Mouse (Mus musculus) G1E (cell line): ENCODE measurements at regions not wholly inside any gene's neighbourhood (a gene's known extent, or its start where the extent isn't known, plus 50 kb on each side); places are given as distances from the start of the nearest gene placed in this dataset.

Source experiments
- ATAC-seq: 2 replicates; pipeline ENCODE4 v1.8.0; 2016; ENCODE audit warnings: mild to moderate bottlenecking; ENCODE audit not compliant: insufficient number of reproducible peaks, poor library complexity, low FRiP score, severe bottlenecking; ENCODE audit errors: extremely low read depth
- DNase-seq: peaks from one replicate; pipeline ENCODE4 v3.0.0; 2012; ENCODE audit warnings: low spot score
- H3K27me3 ChIP-seq: 2 replicates; pipeline ENCODE4 v1.6.1; 2012; ENCODE audit warnings: mild to moderate bottlenecking, low read length, inconsistent platforms; ENCODE audit not compliant: insufficient read depth
- H3K36me3 ChIP-seq: replicated peaks from 2 replicates; pipeline ENCODE3; 2012; ENCODE audit warnings: mild to moderate bottlenecking, inconsistent platforms
- H3K4me1 ChIP-seq: 2 replicates; pipeline ENCODE4 v1.6.1; 2012; ENCODE audit warnings: low read depth, low read length, inconsistent platforms, mixed read lengths; ENCODE audit not compliant: insufficient read depth
- H3K4me3 ChIP-seq: 2 replicates; pipeline ENCODE4 v1.5.1; 2012; ENCODE audit warnings: low read depth, mild to moderate bottlenecking, inconsistent platforms, low read length, moderate library complexity, mixed read lengths
- H3K9me3 ChIP-seq: replicated peaks from 2 replicates; pipeline ENCODE4 v1.6.1; 2012; ENCODE audit warnings: inconsistent platforms
- CTCF ChIP-seq: IDR thresholded peaks from 2 replicates; pipeline ENCODE4 v1.5.1; 2012; ENCODE audit warnings: low read depth, low read length, inconsistent platforms, mixed read lengths
- GATA1 ChIP-seq: IDR thresholded peaks from 2 replicates; pipeline ENCODE4 v1.6.1; 2012; ENCODE audit warnings: borderline replicate concordance, low read length, inconsistent platforms, mixed read lengths
- GATA2 ChIP-seq: IDR thresholded peaks from 2 replicates; pipeline ENCODE4 v1.6.1; 2012; ENCODE audit warnings: low read depth, low read length, inconsistent platforms, borderline replicate concordance
- POLR2AphosphoS5 ChIP-seq: IDR thresholded peaks from 2 replicates; pipeline ENCODE4 v1.6.1; 2012; ENCODE audit warnings: low read depth, low read length, inconsistent platforms; ENCODE audit not compliant: insufficient replicate concordance
- TAL1 ChIP-seq: conservative IDR thresholded peaks from 2 replicates; pipeline ENCODE4 v1.6.1; 2012; ENCODE audit warnings: low read depth, low read length, inconsistent platforms, mixed read lengths

- TF ChIP-seq GATA1 (no peak), GATA2 (no peak), POLR2AphosphoS5 (no peak), CTCF (no peak), TAL1 (no peak)
Observed at GRCm38 (mm10) chr13:44463675-44464074, 265.6 kb upstream of the Jarid2 start.

GRCm38 (mm10) chr13:44465567-44465966, 263.7 kb upstream of the Jarid2 start:
- Histone ChIP-seq H3K4me1 (no peaks in the 10 kb centered on the region), H3K4me3 (no peak overlapping the region), H3K36me3 (no peaks in the 10 kb centered on the region), H3K9me3 (no peaks in the 10 kb centered on the region), H3K27me3 (peaks cover 32% of the 10 kb centered on the region; the same call in 1 of the 2 replicates)
- DNase-seq: no peak
- no peak for ATAC-seq
- TF ChIP-seq GATA2 (no peak), POLR2AphosphoS5 (no peak), CTCF (no peak), GATA1 (no peak), TAL1 (no peak)

More at GRCm38 (mm10) chr13:44463675-44464074, 265.6 kb upstream of the Jarid2 start:
- no peaks in the 10 kb centered on the region for H3K4me1 ChIP-seq
- H3K9me3 ChIP-seq: no peaks in the 10 kb centered on the region
- H3K36me3 ChIP-seq: no peaks in the 10 kb centered on the region
- no peak overlapping the region for H3K4me3 ChIP-seq
- DNase-seq (no peak), ATAC-seq (no peak)
- peaks cover 17% of the 10 kb centered on the region; the same call in 1 of the 2 replicates for H3K27me3 ChIP-seq

- no peaks in the 10 kb centered on the region for H3K4me1 ChIP-seq
- no peaks in the 10 kb centered on the region for H3K9me3 ChIP-seq
- ATAC-seq: no peak
- no peaks in the 10 kb centered on the region for H3K36me3 ChIP-seq
- TF ChIP-seq GATA2: no peak
- no peak for TF ChIP-seq TAL1
- no peak for TF ChIP-seq POLR2AphosphoS5
- TF ChIP-seq GATA1: no peak
- no peak for TF ChIP-seq CTCF
- H3K27me3 ChIP-seq: peaks cover 39% of the 10 kb centered on the region; the same call in 1 of the 2 replicates
- no peak for DNase-seq
- no peak overlapping the region for H3K4me3 ChIP-seq
Observed at GRCm38 (mm10) chr13:44468963-44469674, 260.2 kb upstream of the Jarid2 start.

GRCm38 (mm10) chr13:44469675-44470074, 259.6 kb upstream of the Jarid2 start:
- H3K4me1 ChIP-seq: no peaks in the 10 kb centered on the region
- H3K36me3 ChIP-seq: no peaks in the 10 kb centered on the region
- no peak for DNase-seq
- H3K27me3 ChIP-seq: peaks cover 41% of the 10 kb centered on the region; the same call in 1 of the 2 replicates
- no peaks in the 10 kb centered on the region for H3K9me3 ChIP-seq
- H3K4me3 ChIP-seq: no peak overlapping the region
- no peak for TF ChIP-seq TAL1
- no peak for TF ChIP-seq CTCF
- TF ChIP-seq POLR2AphosphoS5: no peak
- TF ChIP-seq GATA2: no peak
- no peak for TF ChIP-seq GATA1
- ATAC-seq: no peak

GRCm38 (mm10) chr13:44473200-44473599, 256.1 kb upstream of the Jarid2 start:
- H3K27me3 ChIP-seq: peaks cover 37% of the 10 kb centered on the region; the same call in 1 of the 2 replicates
- H3K4me1 ChIP-seq: no peaks in the 10 kb centered on the region
- no peak for TF ChIP-seq TAL1
- no peak overlapping the region for H3K4me3 ChIP-seq
- ATAC-seq (no peak), DNase-seq (no peak)
- no peaks in the 10 kb centered on the region for H3K36me3 ChIP-seq
- no peaks in the 10 kb centered on the region for H3K9me3 ChIP-seq

GRCm38 (mm10) chr13:44476901-44477300, 252.4 kb upstream of the Jarid2 start:
- no peaks in the 10 kb centered on the region for H3K9me3 ChIP-seq
- DNase-seq (no peak), ATAC-seq (no peak)
- no peak for TF ChIP-seq GATA2
- TF ChIP-seq CTCF: no peak
- no peak for TF ChIP-seq TAL1
- no peak for TF ChIP-seq GATA1
- TF ChIP-seq POLR2AphosphoS5: no peak
- no peaks in the 10 kb centered on the region for H3K36me3 ChIP-seq
- no peak overlapping the region for H3K4me3 ChIP-seq
- peaks cover 19% of the 10 kb centered on the region for H3K27me3 ChIP-seq
- no peaks in the 10 kb centered on the region for H3K4me1 ChIP-seq

- no peak for ATAC-seq
- H3K4me3 ChIP-seq: no peak overlapping the region
Observed at GRCm38 (mm10) chr13:44480128-44480527, 249.1 kb upstream of the Jarid2 start.

More at GRCm38 (mm10) chr13:44480128-44480527, 249.1 kb upstream of the Jarid2 start:
- H3K4me1 ChIP-seq: no peaks in the 10 kb centered on the region
- no peaks in the 10 kb centered on the region for H3K9me3 ChIP-seq
- H3K27me3 ChIP-seq: peaks cover 22% of the 10 kb centered on the region
- no peak for TF ChIP-seq CTCF
- TF ChIP-seq GATA2: no peak
- no peak for TF ChIP-seq GATA1
- TF ChIP-seq POLR2AphosphoS5: no peak
- no peak for TF ChIP-seq TAL1
- DNase-seq: no peak
- no peaks in the 10 kb centered on the region for H3K36me3 ChIP-seq
